Comparison of ENCODE assay signal across 8 mouse cellular contexts in the genomic region with DNA sequence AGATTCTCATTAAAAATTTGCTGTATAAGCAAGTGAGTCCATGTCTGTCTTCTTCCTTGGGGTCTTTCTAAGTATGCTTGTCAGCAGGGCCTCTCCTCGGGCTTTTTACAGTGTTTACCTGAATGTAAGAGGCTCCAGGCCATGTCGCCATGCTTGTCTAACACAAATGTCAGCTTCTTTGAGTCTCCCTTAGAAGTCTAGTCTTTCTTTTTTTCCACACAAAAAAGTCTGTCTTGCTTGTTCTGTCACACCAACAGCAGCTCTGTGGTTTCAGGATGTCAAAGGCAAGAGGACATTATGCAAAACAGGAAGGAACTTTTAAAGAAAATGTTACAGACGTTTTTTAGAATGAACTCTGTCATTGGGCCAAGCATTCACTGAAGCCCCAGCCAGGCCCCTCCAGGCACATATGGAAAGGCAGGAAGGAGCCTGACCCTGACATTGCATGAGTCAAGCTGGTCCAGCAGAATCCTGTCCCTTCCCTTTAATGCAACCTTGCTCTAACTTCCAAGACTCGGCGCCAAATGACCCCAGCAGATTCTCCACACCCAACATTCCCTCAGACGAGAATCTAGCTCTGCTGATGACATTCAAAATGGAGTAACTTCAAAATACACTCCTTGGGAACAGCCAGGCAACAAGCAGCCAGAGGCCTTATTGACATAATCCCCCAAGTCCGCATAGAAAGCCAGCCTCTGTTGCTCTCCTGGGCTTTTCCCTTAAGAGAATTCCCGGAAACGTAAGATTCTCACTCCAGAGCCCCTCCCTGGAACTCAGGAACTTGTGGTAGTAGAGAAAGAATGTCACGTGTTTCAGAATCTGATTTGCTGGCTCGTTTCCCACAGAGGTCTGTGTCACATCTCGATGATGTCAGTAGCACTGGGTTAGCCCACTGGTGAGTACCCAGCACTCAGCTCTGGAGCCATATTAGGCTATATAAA. TPM values are rescaled to one million over a fixed set of nuclear protein-coding genes. Genes with fewer than 3 reads are reported as not detected.
DNase-seq lines count a peak whose midpoint lies in the region; ATAC-seq and TF ChIP-seq lines count a peak whose summit lies in the region.

No protein-coding gene starts in this region.

- no peak overlapping the region for H3K4me2 ChIP-seq in forebrain, embryonic 11.5 days (ENCODE audit: low read depth, low read length, severe bottlenecking)

- no peak for TF ChIP-seq CTCF in heart, adult 2 months (IDR thresholded peaks at IDR 0.05)

- WGBS in forebrain, embryonic 10.5 days, result 72% methylated on average over 12 of the region's 12 CpGs
- WGBS in forebrain, embryonic 11.5 days, result 68% methylated on average over 12 of the region's 12 CpGs
- 11% methylated on average over 12 of the region's 12 CpGs for WGBS in heart, adult 2 months

- H3K27ac ChIP-seq in forebrain, embryonic 10.5 days, result peak overlapping the region; percentile 71
- H3K27ac ChIP-seq in forebrain, embryonic 11.5 days (ENCODE audit: low read depth, low read length), result no peak overlapping the region
- H3K27ac ChIP-seq in heart, adult 2 months, result peak overlapping the region; percentile 90

- peak; percentile 32; the same call in 1 of the 2 replicates for TF ChIP-seq EP300 in heart, adult 2 months (IDR thresholded peaks at IDR 0.05; ENCODE audit: insufficient read depth, low read depth, low read length)

- H3K4me3 ChIP-seq in forebrain, embryonic 10.5 days, result no peak overlapping the region
- no peak overlapping the region for H3K4me3 ChIP-seq in forebrain, embryonic 11.5 days (ENCODE audit: low read depth, low read length)
- H3K4me3 ChIP-seq in heart, adult 2 months, result 0 out of 2 replicates have a peak overlapping the region, but pooled peaks have one; percentile 0

- no peak for ATAC-seq in forebrain, embryonic 11.5 days (replicated peaks; ENCODE audit: low FRiP score)

- peaks cover 12% of the 10 kb centered on the region for H3K79me2 ChIP-seq in heart, adult 2 months (replicated peaks; ENCODE audit: control insufficient read depth, insufficient read depth, low read length)

- intact Hi-C loops in heart, adult 2 months (cut with DNase I), result loop anchor here (5.0 to 10.0 kb wide), 2 partner anchors 102 to 200 kb away; a partner anchor contains a TSS

- H3K36me3 ChIP-seq in forebrain, embryonic 10.5 days (replicated peaks), result 0 out of 2 replicates have a peak, but pooled peaks cover 7% of the 10 kb centered on the region
- H3K36me3 ChIP-seq in forebrain, embryonic 11.5 days (ENCODE audit: control insufficient read depth, insufficient read depth, low read length), result no peaks in the 10 kb centered on the region
- H3K36me3 ChIP-seq in heart, adult 2 months (ENCODE audit: control insufficient read depth, insufficient read depth, low read length), result peaks cover 53% of the 10 kb centered on the region

- no peak overlapping the region for H3K9ac ChIP-seq in forebrain, embryonic 11.5 days (ENCODE audit: low read length)
- no peak overlapping the region for H3K9ac ChIP-seq in heart, adult 2 months (ENCODE audit: low read depth, low read length)

- H3K4me1 ChIP-seq in forebrain, embryonic 10.5 days, result peaks cover 20% of the 10 kb centered on the region
- no peaks in the 10 kb centered on the region; the same call in 1 of the 2 replicates for H3K4me1 ChIP-seq in forebrain, embryonic 11.5 days (replicated peaks; ENCODE audit: control insufficient read depth, insufficient read depth, low read length)
- H3K4me1 ChIP-seq in heart, adult 2 months (ENCODE audit: control insufficient read depth, insufficient read depth, low read length), result peaks cover 48% of the 10 kb centered on the region

- no peaks in the 10 kb centered on the region for H3K27me3 ChIP-seq in forebrain, embryonic 10.5 days (ENCODE audit: poor library complexity, severe bottlenecking)
- H3K27me3 ChIP-seq in forebrain, embryonic 11.5 days (ENCODE audit: control insufficient read depth, insufficient read depth, low read length), result no peaks in the 10 kb centered on the region
- no peaks in the 10 kb centered on the region for H3K27me3 ChIP-seq in heart, adult 2 months (ENCODE audit: control insufficient read depth, insufficient read depth, low read length)

- no peaks in the 10 kb centered on the region for H3K9me3 ChIP-seq in forebrain, embryonic 10.5 days
- H3K9me3 ChIP-seq in forebrain, embryonic 11.5 days (ENCODE audit: control insufficient read depth, low read length), result no peaks in the 10 kb centered on the region

- no peak for DNase-seq in forebrain, embryonic 10.5 days (ENCODE audit: extremely low spot score, low spot score)
- no peak for DNase-seq in forebrain, embryonic 11.5 days (ENCODE audit: low spot score)
- DNase-seq in adrenal gland, postnatal 10 days, result peak; percentile 73
- peak; percentile 73 to 83 for DNase-seq in heart, adult 2 months
- peak; percentile 82 for DNase-seq in kidney, adult 9 months
- DNase-seq in lung, postnatal 10 days, result peak; percentile 90
- DNase-seq in right cerebral cortex, postnatal 25 days, result no peak
- no peak for DNase-seq in layer of hippocampus, adult 9-11 months

- TF ChIP-seq POLR2A in heart, adult 2 months (IDR thresholded peaks at IDR 0.05; ENCODE audit: insufficient read depth, low read depth, low read length), result peak; percentile 38; the same call in 1 of the 2 replicates

RNA-seq across cellular contexts. Expression of a gene that starts 8.7 kb away (rescaled TPM):
- polyA plus RNA-seq in forebrain, embryonic 10.5 days (2016; fragmentation: Nextera tagmentation; extraction: Ambion mirVana), result 20.1 TPM in 2 replicates
- polyA plus RNA-seq in forebrain, embryonic 11.5 days (2014; fragmentation: Nextera tagmentation; extraction: Ambion mirVana), result 19.3 and 20.3 TPM in 2 replicates
- 10 to 100 TPM; 73.7 to 83.0 TPM for total RNA-seq in adrenal gland, postnatal 10 days (2021)
- total RNA-seq in heart, adult 2 months (2021), result 10 to 100 TPM; 68.7 to 69.7 TPM
- polyA plus RNA-seq in heart, adult 2 months (2012; rRNA removed), result 42.6 and 57.4 TPM in 2 replicates

Comparison
In these comparisons a context has a peak if more than half of its experiments do, and no peak if none do; other contexts are left out.
1. DNase-seq: peak in adrenal gland, postnatal 10 days (single experiment), heart, adult 2 months (2 of 2), kidney, adult 9 months (single experiment) and lung, postnatal 10 days (single experiment); none in forebrain, embryonic 10.5 days (single experiment), forebrain, embryonic 11.5 days (single experiment), right cerebral cortex, postnatal 25 days (single experiment) and layer of hippocampus, adult 9-11 months (single experiment).